Comparison of ENCODE assay signal across 15 mouse cellular contexts in genomic region chr1:52079724-52080367, GRCm38 (mm10). TPM values are rescaled to one million over a fixed set of nuclear protein-coding genes. Genes with fewer than 3 reads are reported as not detected.
DNase-seq lines count a peak whose midpoint lies in the region; ATAC-seq and TF ChIP-seq lines count a peak whose summit lies in the region.
"Had no signal": no experiment of that assay in that cellular context is flagged by ENCODE, and none has a peak within 500 bp of the region (broad histone marks: within the 10 kb centered on the region; RNA-seq: fewer than 3 reads in every experiment).

No protein-coding gene starts in this region.

- no peaks in the 10 kb centered on the region for H3K9me3 ChIP-seq in neural tube, embryonic 11.5 days (ENCODE audit: control insufficient read depth, low read length)
- H3K9me3 ChIP-seq in embryonic facial prominence, embryonic 11.5 days (replicated peaks; ENCODE audit: control insufficient read depth, low read length), result no peaks in the 10 kb centered on the region
- H3K9me3 ChIP-seq in hindbrain, embryonic 16.5 days (ENCODE audit: control insufficient read depth, low read length), result no peaks in the 10 kb centered on the region
- no peaks in the 10 kb centered on the region for H3K9me3 ChIP-seq in midbrain, postnatal 0 days (ENCODE audit: low read length)
- H3K9me3 ChIP-seq: liver, embryonic 13.5 days; stomach, embryonic 15.5 days had no signal

- peak; percentile 38 for DNase-seq in neural tube, embryonic 11.5 days (ENCODE audit: low spot score)
- no peak for DNase-seq in neural tube, embryonic 10.5 days (ENCODE audit: extremely low spot score, low spot score)
- peak; percentile 42 for DNase-seq in embryonic facial prominence, embryonic 11.5 days (ENCODE audit: low spot score)
- peak; percentile 67 for DNase-seq in midbrain, postnatal 0 days (ENCODE audit: low spot score)
- no peak for DNase-seq in adrenal gland, postnatal 36 days
- no peak for DNase-seq in MN1 (ENCODE audit: low spot score)
- DNase-seq: cerebellum, adult 11 months; heart, adult 18-20 months; liver, embryonic 13.5 days had no signal

- no peak for TF ChIP-seq CTCF in midbrain, postnatal 0 days (IDR thresholded peaks at IDR 0.05)

- H3K4me3 ChIP-seq in neural tube, embryonic 11.5 days (ENCODE audit: low read depth, low read length), result no peak overlapping the region
- H3K4me3 ChIP-seq in embryonic facial prominence, embryonic 11.5 days (ENCODE audit: low read depth, low read length), result no peak overlapping the region
- H3K4me3 ChIP-seq in hindbrain, embryonic 16.5 days (ENCODE audit: low read length), result no peak overlapping the region
- H3K4me3 ChIP-seq in midbrain, postnatal 0 days (ENCODE audit: low read depth, low read length), result no peak overlapping the region
- H3K4me3 ChIP-seq: liver, embryonic 13.5 days; megakaryocyte, embryonic 14.5 days; stomach, embryonic 15.5 days had no signal

- WGBS in neural tube, embryonic 11.5 days, result 9% methylated on average over 10 of the region's 10 CpGs
- 8% methylated on average over 10 of the region's 10 CpGs for WGBS in embryonic facial prominence, embryonic 11.5 days
- WGBS in hindbrain, embryonic 16.5 days, result 10% methylated on average over 10 of the region's 10 CpGs
- 9% methylated on average over 10 of the region's 10 CpGs for WGBS in midbrain, postnatal 0 days

- peak; percentile 31; the same call in 1 of the 2 replicates for ATAC-seq in neural tube, embryonic 11.5 days (ENCODE audit: insufficient read depth, low FRiP score, low TSS enrichment)
- peak; percentile 76 for ATAC-seq in embryonic facial prominence, embryonic 11.5 days (replicated peaks; ENCODE audit: insufficient number of reproducible peaks, low FRiP score, low TSS enrichment, low read depth)
- ATAC-seq in hindbrain, embryonic 16.5 days, result peak; percentile 81
- ATAC-seq in midbrain, postnatal 0 days (ENCODE audit: low FRiP score), result no peak
- ATAC-seq in erythroid progenitor cell, adult 5-6 weeks (replicated peaks; ENCODE audit: low FRiP score, poor library complexity, severe bottlenecking), result no peak
- ATAC-seq: activated CD4-positive, CD25-positive, alpha-beta regulatory T cell, adult 4 months; inflammation-experienced regulatory T-cells, adult 6 months had no signal

- H3K4me1 ChIP-seq in neural tube, embryonic 11.5 days (ENCODE audit: control insufficient read depth, insufficient read depth, low read length), result peaks cover 2% of the 10 kb centered on the region; the same call in 1 of the 2 replicates
- H3K4me1 ChIP-seq in embryonic facial prominence, embryonic 11.5 days (ENCODE audit: control insufficient read depth, insufficient read depth, low read length), result no peaks in the 10 kb centered on the region
- H3K4me1 ChIP-seq in hindbrain, embryonic 16.5 days (ENCODE audit: control insufficient read depth, insufficient read depth, low read depth, low read length), result peaks cover 7% of the 10 kb centered on the region
- no peaks in the 10 kb centered on the region for H3K4me1 ChIP-seq in midbrain, postnatal 0 days (ENCODE audit: insufficient read depth, low read length)
- H3K4me1 ChIP-seq: liver, embryonic 13.5 days; stomach, embryonic 15.5 days had no signal

- H3K9ac ChIP-seq in neural tube, embryonic 11.5 days (ENCODE audit: low read length), result no peak overlapping the region
- H3K9ac ChIP-seq in embryonic facial prominence, embryonic 11.5 days (replicated peaks; ENCODE audit: low read length), result no peak overlapping the region
- H3K9ac ChIP-seq in hindbrain, embryonic 16.5 days (ENCODE audit: low read depth, low read length), result no peak overlapping the region
- no peak overlapping the region for H3K9ac ChIP-seq in midbrain, postnatal 0 days (replicated peaks; ENCODE audit: low read length, poor library complexity, severe bottlenecking)
- H3K9ac ChIP-seq: liver, embryonic 13.5 days; stomach, embryonic 15.5 days had no signal

- no peaks in the 10 kb centered on the region for H3K36me3 ChIP-seq in neural tube, embryonic 11.5 days (ENCODE audit: control insufficient read depth, insufficient read depth, low read length)
- H3K36me3 ChIP-seq in embryonic facial prominence, embryonic 11.5 days (replicated peaks; ENCODE audit: control insufficient read depth, insufficient read depth, low read depth, low read length), result no peaks in the 10 kb centered on the region
- H3K36me3 ChIP-seq in hindbrain, embryonic 16.5 days (ENCODE audit: control insufficient read depth, insufficient read depth, low read length), result no peaks in the 10 kb centered on the region
- H3K36me3 ChIP-seq in midbrain, postnatal 0 days (ENCODE audit: insufficient read depth, low read length), result no peaks in the 10 kb centered on the region
- H3K36me3 ChIP-seq: liver, embryonic 13.5 days; stomach, embryonic 15.5 days had no signal

- H3K27ac ChIP-seq in neural tube, embryonic 11.5 days (ENCODE audit: low read depth, low read length), result no peak overlapping the region
- no peak overlapping the region for H3K27ac ChIP-seq in embryonic facial prominence, embryonic 11.5 days (replicated peaks; ENCODE audit: low read depth, low read length)
- H3K27ac ChIP-seq in hindbrain, embryonic 16.5 days (ENCODE audit: low read depth, low read length), result no peak overlapping the region
- no peak overlapping the region for H3K27ac ChIP-seq in midbrain, postnatal 0 days (ENCODE audit: low read depth, low read length)
- H3K27ac ChIP-seq: liver, embryonic 13.5 days; stomach, embryonic 15.5 days had no signal

- H3K4me2 ChIP-seq in neural tube, embryonic 11.5 days (ENCODE audit: low read depth), result no peak overlapping the region; the same call in 1 of the 2 replicates
- H3K4me2 ChIP-seq in embryonic facial prominence, embryonic 11.5 days (ENCODE audit: low read depth, low read length), result no peak overlapping the region
- H3K4me2 ChIP-seq in hindbrain, embryonic 16.5 days (ENCODE audit: low read length), result peak overlapping the region; percentile 19
- H3K4me2 ChIP-seq in midbrain, postnatal 0 days (ENCODE audit: low read depth, low read length, poor library complexity, severe bottlenecking), result no peak overlapping the region
- H3K4me2 ChIP-seq: liver, embryonic 13.5 days; stomach, embryonic 15.5 days had no signal

- no peaks in the 10 kb centered on the region for H3K27me3 ChIP-seq in neural tube, embryonic 11.5 days (ENCODE audit: control insufficient read depth, insufficient read depth, low read length)
- H3K27me3 ChIP-seq in embryonic facial prominence, embryonic 11.5 days (ENCODE audit: control insufficient read depth, insufficient read depth, low read length), result no peaks in the 10 kb centered on the region
- H3K27me3 ChIP-seq in hindbrain, embryonic 16.5 days (replicated peaks; ENCODE audit: control insufficient read depth, insufficient read depth, low read length), result no peaks in the 10 kb centered on the region
- H3K27me3 ChIP-seq in midbrain, postnatal 0 days (ENCODE audit: insufficient read depth, low read length), result no peaks in the 10 kb centered on the region
- H3K27me3 ChIP-seq: liver, embryonic 13.5 days; megakaryocyte, embryonic 14.5 days; stomach, embryonic 15.5 days had no signal

RNA-seq across cellular contexts. Expression of gene Stat1, which starts 39.4 kb away (rescaled TPM):
- polyA plus RNA-seq in neural tube, embryonic 11.5 days (2014; fragmentation: Nextera tagmentation; extraction: Ambion mirVana), result 15.7 and 15.8 TPM in 2 replicates
- 13.1 and 15.0 TPM in 2 replicates for polyA plus RNA-seq in embryonic facial prominence, embryonic 11.5 days (2014; fragmentation: Nextera tagmentation; extraction: Ambion mirVana)
- polyA plus RNA-seq in hindbrain, embryonic 16.5 days (2015; fragmentation: Nextera tagmentation; extraction: Ambion mirVana), result 13.8 and 14.2 TPM in 2 replicates
- 27.5 and 28.9 TPM in 2 replicates for total RNA-seq in midbrain, postnatal 0 days (2014; rRNA removed)
- 11.2 and 13.0 TPM in 2 replicates for polyA plus RNA-seq in midbrain, postnatal 0 days (2015; fragmentation: Nextera tagmentation; extraction: Ambion mirVana)
- total RNA-seq in adrenal gland, postnatal 36 days (2021), result 100 to 1,000 TPM in 1 of 2 experiments, 10 to 100 TPM in 1; 88.7 to 112 TPM
- total RNA-seq in erythroid progenitor cell, adult 5-6 weeks (2015; ENCODE audit: low replicate concordance), result 89.0 and 111 TPM in 2 replicates
- total RNA-seq in erythroid progenitor cell, adult 5-6 weeks (2017; ENCODE audit: low replicate concordance), result 64.0 and 70.7 TPM in 2 replicates

Comparison
In these comparisons a context has a peak if more than half of its experiments do, and no peak if none do; other contexts are left out.
1. DNase-seq: peak in neural tube, embryonic 11.5 days (single experiment), embryonic facial prominence, embryonic 11.5 days (single experiment) and midbrain, postnatal 0 days (single experiment); none in neural tube, embryonic 10.5 days (single experiment), adrenal gland, postnatal 36 days (0 of 2) and MN1 (single experiment).
2. ATAC-seq: peak in neural tube, embryonic 11.5 days (single experiment), embryonic facial prominence, embryonic 11.5 days (single experiment) and hindbrain, embryonic 16.5 days (single experiment); none in midbrain, postnatal 0 days (single experiment) and erythroid progenitor cell, adult 5-6 weeks (single experiment).